Mouse (Mus musculus) layer of hippocampus, postnatal 10 days (tissue): ENCODE measurements around the gene Wnt11. TPM values are rescaled to one million over a fixed set of nuclear protein-coding genes. Genes with fewer than 3 reads are reported as not detected.

ENCODE experiments used
- DNase-seq, 2 experiments: peaks; one replicate each; pipeline ENCODE4 v3.0.0; 2021; ENCODE audit warnings: low spot score in 2 of 2
- total RNA-seq, 2 experiments: library from RNA; stranded (reverse); gene quantifications; 2 replicates each; pipeline ENCODE4 v1.2.3; 2021

Gene Wnt11
- total RNA-seq, 2 experiments from 2014 or later, result 3.2 TPM

- no peak for DNase-seq
Observed at GRCm38 (mm10) chr7:98901120-98901519, 66.2 kb downstream of the Wnt11 start.

- DNase-seq, result no peak
Observed at GRCm38 (mm10) chr7:98903884-98904283, 69.0 kb downstream of the Wnt11 start.

Other genes with a start within 250 kb of the Wnt11 start
- 10 to 100 TPM; 47.8 to 55.5 TPM for gene Emsy, start 178.3 kb upstream of the Wnt11 start, total RNA-seq
- 10 to 100 TPM; 78.8 to 81.9 TPM for gene Thap12, start 132.0 kb upstream of the Wnt11 start, total RNA-seq